Mouse (Mus musculus): ENCODE measurements around the gene Kars. TPM values are rescaled to one million over a fixed set of nuclear protein-coding genes. Genes with fewer than 3 reads are reported as not detected.

Gene Kars
- polyA plus RNA-seq, 1 experiment = 205 TPM

GRCm38 (mm10) chr8:112014936-112015335 is 3.8 kb upstream of the Kars start, which contains the start of gene Gm6793:
TSS of gene Gm6793 (minus strand) at chr8:112015036.
- no peak within 1 kb of the TSS for H3ac ChIP-seq (ENCODE audit: control insufficient read depth, insufficient read length, low read depth)
- peaks cover 35% of the 10 kb centered on the region for H3K79me2 ChIP-seq (ENCODE audit: control insufficient read depth, insufficient read depth)
- H3K4me3 ChIP-seq (ENCODE audit: insufficient read depth, poor library complexity, severe bottlenecking) = no peak within 1 kb of the TSS
- no peak for TF ChIP-seq FOSL1 (IDR thresholded peaks at IDR 0.05; ENCODE audit: insufficient read depth, low read length, poor library complexity, severe bottlenecking)
- TF ChIP-seq MYOG (IDR thresholded peaks at IDR 0.05; ENCODE audit: control insufficient read depth, extremely low read depth, insufficient read length) = no peak
- TF ChIP-seq CTCF (IDR thresholded peaks at IDR 0.05; ENCODE audit: control insufficient read depth, insufficient read depth, insufficient read length) = no peak
- TF ChIP-seq USF1 (IDR thresholded peaks at IDR 0.05; ENCODE audit: low read depth) = no peak
- TF ChIP-seq CEBPB (IDR thresholded peaks at IDR 0.05; ENCODE audit: low read depth) = no peak
- H3K27me3 ChIP-seq (ENCODE audit: control insufficient read depth, insufficient read depth, insufficient read length) = no peaks in the 10 kb centered on the region
- peaks cover 25% of the 10 kb centered on the region for H3K79me3 ChIP-seq (ENCODE audit: low read depth)
- H3K36me3 ChIP-seq (ENCODE audit: control insufficient read depth, insufficient read depth) = peaks cover 25% of the 10 kb centered on the region

- Histone ChIP-seq H3ac (ENCODE audit: control insufficient read depth, insufficient read length, low read depth) (peak overlapping the region; percentile 90), H3K36me3 (ENCODE audit: control insufficient read depth, insufficient read depth) (peaks cover 13% of the 10 kb centered on the region), H3K27me3 (ENCODE audit: control insufficient read depth, insufficient read depth, insufficient read length) (no peaks in the 10 kb centered on the region), H3K79me2 (ENCODE audit: control insufficient read depth, insufficient read depth) (peaks cover 66% of the 10 kb centered on the region), H3K79me3 (ENCODE audit: low read depth) (peaks cover 55% of the 10 kb centered on the region), H3K4me3 (ENCODE audit: insufficient read depth, poor library complexity, severe bottlenecking) (peak overlapping the region; percentile 78)
- no peak for TF ChIP-seq USF1 (IDR thresholded peaks at IDR 0.05; ENCODE audit: low read depth)
These were observed 706 bp upstream of the Kars start for GRCm38 (mm10) chr8:112011816-112012242.

GRCm38 (mm10) chr8:112009558-112009957 is 1.6 kb downstream of the Kars start:
- Histone ChIP-seq H3K79me3 (ENCODE audit: low read depth) (peaks cover 70% of the 10 kb centered on the region), H3K79me2 (ENCODE audit: control insufficient read depth, insufficient read depth) (peaks cover 86% of the 10 kb centered on the region), H3ac (ENCODE audit: control insufficient read depth, insufficient read length, low read depth) (no peak overlapping the region), H3K27me3 (ENCODE audit: control insufficient read depth, insufficient read depth, insufficient read length) (no peaks in the 10 kb centered on the region), H3K4me3 (ENCODE audit: insufficient read depth, poor library complexity, severe bottlenecking) (no peak overlapping the region), H3K36me3 (ENCODE audit: control insufficient read depth, insufficient read depth) (peaks cover 21% of the 10 kb centered on the region)
- TF ChIP-seq MAX (IDR thresholded peaks at IDR 0.05) (no peak), MYOD1 (IDR thresholded peaks at IDR 0.05; ENCODE audit: control insufficient read depth, insufficient read length, low read depth) (no peak), MYOG (IDR thresholded peaks at IDR 0.05; ENCODE audit: control insufficient read depth, extremely low read depth, insufficient read length) (no peak), USF1 (IDR thresholded peaks at IDR 0.05; ENCODE audit: low read depth) (no peak), CEBPB (IDR thresholded peaks at IDR 0.05; ENCODE audit: low read depth) (no peak), CTCF (IDR thresholded peaks at IDR 0.05; ENCODE audit: control insufficient read depth, insufficient read depth, insufficient read length) (no peak), FOSL1 (IDR thresholded peaks at IDR 0.05; ENCODE audit: insufficient read depth, low read length, poor library complexity, severe bottlenecking) (no peak)

- TF ChIP-seq USF1 (IDR thresholded peaks at IDR 0.05; ENCODE audit: low read depth) (no peak), CTCF (IDR thresholded peaks at IDR 0.05; ENCODE audit: control insufficient read depth, insufficient read depth, insufficient read length) (no peak), FOSL1 (IDR thresholded peaks at IDR 0.05; ENCODE audit: insufficient read depth, low read length, poor library complexity, severe bottlenecking) (no peak), MYOG (IDR thresholded peaks at IDR 0.05; ENCODE audit: control insufficient read depth, extremely low read depth, insufficient read length) (no peak), CEBPB (IDR thresholded peaks at IDR 0.05; ENCODE audit: low read depth) (no peak), MAX (IDR thresholded peaks at IDR 0.05) (no peak), MYOD1 (IDR thresholded peaks at IDR 0.05; ENCODE audit: control insufficient read depth, insufficient read length, low read depth) (no peak)
- Histone ChIP-seq H3K36me3 (ENCODE audit: control insufficient read depth, insufficient read depth) (peaks cover 39% of the 10 kb centered on the region), H3K4me3 (ENCODE audit: insufficient read depth, poor library complexity, severe bottlenecking) (no peak overlapping the region), H3K79me3 (ENCODE audit: low read depth) (peaks cover 64% of the 10 kb centered on the region), H3K79me2 (ENCODE audit: control insufficient read depth, insufficient read depth) (peaks cover 90% of the 10 kb centered on the region), H3K27me3 (ENCODE audit: control insufficient read depth, insufficient read depth, insufficient read length) (no peaks in the 10 kb centered on the region), H3ac (ENCODE audit: control insufficient read depth, insufficient read length, low read depth) (no peak overlapping the region)
These were observed 3.5 kb downstream of the Kars start for GRCm38 (mm10) chr8:112007669-112008068.

GRCm38 (mm10) chr8:112005601-112006000 is 5.5 kb downstream of the Kars start:
- H3K79me2 ChIP-seq (ENCODE audit: control insufficient read depth, insufficient read depth) = peaks cover 69% of the 10 kb centered on the region
- H3K79me3 ChIP-seq (ENCODE audit: low read depth) = peaks cover 52% of the 10 kb centered on the region
- peaks cover 60% of the 10 kb centered on the region for H3K36me3 ChIP-seq (ENCODE audit: control insufficient read depth, insufficient read depth)
- TF ChIP-seq CEBPB (IDR thresholded peaks at IDR 0.05; ENCODE audit: low read depth) = no peak
- TF ChIP-seq MYOD1 (IDR thresholded peaks at IDR 0.05; ENCODE audit: control insufficient read depth, insufficient read length, low read depth) = peak; percentile 15
- no peaks in the 10 kb centered on the region for H3K27me3 ChIP-seq (ENCODE audit: control insufficient read depth, insufficient read depth, insufficient read length)
- no peak overlapping the region for H3ac ChIP-seq (ENCODE audit: control insufficient read depth, insufficient read length, low read depth)
- no peak overlapping the region for H3K4me3 ChIP-seq (ENCODE audit: insufficient read depth, poor library complexity, severe bottlenecking)

GRCm38 (mm10) chr8:112004754-112005153 is 6.4 kb downstream of the Kars start:
- H3K36me3 ChIP-seq (ENCODE audit: control insufficient read depth, insufficient read depth) = peaks cover 69% of the 10 kb centered on the region
- TF ChIP-seq CTCF (IDR thresholded peaks at IDR 0.05; ENCODE audit: control insufficient read depth, insufficient read depth, insufficient read length) (no peak), MYOG (IDR thresholded peaks at IDR 0.05; ENCODE audit: control insufficient read depth, extremely low read depth, insufficient read length) (no peak), USF1 (IDR thresholded peaks at IDR 0.05; ENCODE audit: low read depth) (no peak), FOSL1 (IDR thresholded peaks at IDR 0.05; ENCODE audit: insufficient read depth, low read length, poor library complexity, severe bottlenecking) (no peak), MYOD1 (IDR thresholded peaks at IDR 0.05; ENCODE audit: control insufficient read depth, insufficient read length, low read depth) (no peak), CEBPB (IDR thresholded peaks at IDR 0.05; ENCODE audit: low read depth) (no peak), MAX (IDR thresholded peaks at IDR 0.05) (no peak)
- no peaks in the 10 kb centered on the region for H3K27me3 ChIP-seq (ENCODE audit: control insufficient read depth, insufficient read depth, insufficient read length)
- H3ac ChIP-seq (ENCODE audit: control insufficient read depth, insufficient read length, low read depth) = no peak overlapping the region
- H3K79me3 ChIP-seq (ENCODE audit: low read depth) = peaks cover 44% of the 10 kb centered on the region
- H3K79me2 ChIP-seq (ENCODE audit: control insufficient read depth, insufficient read depth) = peaks cover 61% of the 10 kb centered on the region
- no peak overlapping the region for H3K4me3 ChIP-seq (ENCODE audit: insufficient read depth, poor library complexity, severe bottlenecking)
